Mouse (Mus musculus) spleen, adult 12 weeks (tissue): ENCODE results near the gene Foxi3.

Source experiments
- DNase-seq: peaks from one replicate; pipeline ENCODE4 v3.0.0; 2022; ENCODE audit warnings: low spot score

The Foxi3 gene

GRCm38 (mm10) chr6:70996123-70996723 lies 39.9 kb downstream of the Foxi3 start:
- DNase-seq: no peak

DNA sequence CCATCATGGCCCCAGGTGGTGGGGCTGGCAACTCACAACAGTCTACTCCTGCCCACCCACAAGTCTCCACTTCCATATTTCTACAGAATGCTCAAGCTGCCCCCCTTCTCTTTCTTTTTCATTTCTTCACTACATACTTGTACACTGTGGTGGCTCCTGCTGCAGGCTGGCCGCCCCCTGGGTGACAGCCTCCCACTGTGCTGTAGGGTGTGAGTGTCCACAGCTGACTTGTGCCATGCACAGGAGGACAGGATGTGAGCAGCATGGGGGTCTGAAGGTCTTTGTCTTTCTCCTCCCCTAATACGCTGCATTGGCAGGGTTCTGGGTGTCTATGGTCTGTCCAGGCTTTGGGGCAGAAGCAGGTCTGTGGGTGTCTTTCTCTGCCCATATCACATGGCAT lies 46.3 kb downstream of the Foxi3 start:
- no peak for DNase-seq

- DNase-seq: no peak
Measured at GRCm38 (mm10) chr6:71004161-71004560, 47.8 kb downstream of the Foxi3 start.
